Mouse (Mus musculus) heart, embryonic 16.5 days (tissue): ENCODE results near the gene Cdh18. TPM values are rescaled to one million over a fixed set of nuclear protein-coding genes. Genes with fewer than 3 reads are reported as not detected.

ENCODE experiments used
- ATAC-seq: fragments of 200-750 bp; cut with Nextera tagmentation; replicated peaks from 2 replicates; pipeline ENCODE4 v1.8.0; 2017; ENCODE audit warnings: moderate number of reproducible peaks; ENCODE audit not compliant: insufficient read depth, low FRiP score; ENCODE audit errors: extremely low read depth
- H3K27ac ChIP-seq: fragments of 300-500 bp; sonication (generic); 2 replicates; pipeline ENCODE4 v1.5.1; 2014; ENCODE audit warnings: mild to moderate bottlenecking, low read length, control low read depth, moderate library complexity
- H3K27me3 ChIP-seq: fragments of 300-500 bp; sonication (generic); 2 replicates; pipeline ENCODE4 v1.6.1; 2014; ENCODE audit warnings: low read length, mixed read lengths; ENCODE audit not compliant: control insufficient read depth, insufficient read depth
- H3K36me3 ChIP-seq: fragments of 300-500 bp; sonication (generic); 2 replicates; pipeline ENCODE4 v1.6.1; 2014; ENCODE audit not compliant: control insufficient read depth, insufficient read depth
- H3K4me1 ChIP-seq: fragments of 300-500 bp; sonication (generic); 2 replicates; pipeline ENCODE4 v1.6.1; 2014; ENCODE audit warnings: low read length, mixed read lengths; ENCODE audit not compliant: control insufficient read depth, insufficient read depth
- H3K4me2 ChIP-seq: fragments of 300-500 bp; sonication (generic); 2 replicates; pipeline ENCODE4 v1.6.1; 2014; ENCODE audit warnings: low read depth, mild to moderate bottlenecking, control low read depth, low read length
- H3K4me3 ChIP-seq: fragments of 300-500 bp; sonication (generic); 2 replicates; pipeline ENCODE4 v1.5.1; 2014; ENCODE audit warnings: mild to moderate bottlenecking, control low read depth, low read length
- H3K9ac ChIP-seq: fragments of 300-500 bp; sonication (generic); 2 replicates; pipeline ENCODE4 v1.6.1; 2014; ENCODE audit warnings: low read length, control low read depth
- H3K9me3 ChIP-seq: fragments of 300-500 bp; sonication (generic); replicated peaks from 2 replicates; pipeline ENCODE4 v1.6.1; 2016; ENCODE audit warnings: low read length; ENCODE audit not compliant: control insufficient read depth
- WGBS: fragments of 180-500 bp; shearing (Covaris S2); extraction: QIAGEN DNeasy Blood & Tissue Kit; methylation state at CpG from one replicate; pipeline ENCODE4 v1.1.7; 2014; 5-methylcytosine and 5-hydroxymethylcytosine counted together
- polyA plus RNA-seq: library from polyadenylated mRNA; unstranded; fragments of >200 nt; fragmentation: Nextera tagmentation; extraction: Ambion mirVana; gene quantifications from 2 replicates; pipeline ENCODE4 v1.2.1, GENCODE M21; 2015

Cdh18 gene
- polyA plus RNA-seq, 1 experiment from 2014 or later, result 0.12 TPM

DNA sequence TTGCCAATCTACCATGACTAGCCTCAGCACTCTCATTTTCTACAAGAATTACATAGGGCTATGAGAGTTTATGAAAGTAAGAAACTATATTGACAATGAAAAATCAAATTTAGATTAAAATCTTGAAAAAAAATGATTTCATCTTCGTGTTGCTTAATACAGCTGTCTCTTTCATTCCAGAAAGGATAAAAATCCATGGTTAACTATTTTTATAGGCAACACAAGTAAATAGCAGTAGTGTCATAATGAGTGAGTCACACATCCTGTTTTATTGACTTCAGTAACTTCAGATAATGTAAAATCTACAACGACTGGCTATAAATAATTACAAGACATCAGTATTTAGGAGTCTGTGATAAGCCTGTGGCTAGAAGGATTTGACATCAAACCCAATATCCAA, 960.9 kb downstream of the Cdh18 start:
- WGBS, result 34% methylated on average over 2 of the region's 2 CpGs
- Histone ChIP-seq H3K4me2 (no peak overlapping the region), H3K4me1 (no peaks in the 10 kb centered on the region), H3K36me3 (no peaks in the 10 kb centered on the region), H3K9ac (no peak overlapping the region), H3K27ac (no peak overlapping the region), H3K4me3 (no peak overlapping the region), H3K9me3 (no peaks in the 10 kb centered on the region), H3K27me3 (no peaks in the 10 kb centered on the region)
- no peak for ATAC-seq

DNA sequence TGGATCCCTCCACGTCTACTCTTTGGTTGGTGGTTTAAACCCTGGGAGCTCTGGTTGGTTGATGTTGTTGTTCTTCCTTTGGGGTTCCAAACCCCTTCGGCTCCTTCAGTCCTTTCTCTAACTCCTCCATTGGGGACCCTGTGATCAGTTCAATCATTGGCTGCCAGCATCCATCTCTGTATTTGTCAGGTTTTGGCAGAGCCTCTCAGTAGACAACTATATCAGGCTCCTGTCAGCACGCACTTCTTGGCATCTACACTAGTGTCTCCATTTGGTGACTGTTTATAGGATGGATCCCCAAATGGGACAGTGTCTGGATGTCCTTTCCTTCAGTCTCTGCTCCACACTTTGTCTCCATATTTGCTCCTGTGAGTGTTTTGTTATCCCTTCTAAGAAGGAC, 967.0 kb downstream of the Cdh18 start:
- ATAC-seq, result no peak
- no peaks in the 10 kb centered on the region for H3K9me3 ChIP-seq
- H3K36me3 ChIP-seq, result no peaks in the 10 kb centered on the region
- no peak overlapping the region for H3K4me2 ChIP-seq
- 81% methylated on average over 3 of the region's 3 CpGs for WGBS
- no peaks in the 10 kb centered on the region for H3K4me1 ChIP-seq
- no peak overlapping the region for H3K4me3 ChIP-seq
- H3K27me3 ChIP-seq, result no peaks in the 10 kb centered on the region
- no peak overlapping the region for H3K9ac ChIP-seq
- no peak overlapping the region for H3K27ac ChIP-seq

DNA sequence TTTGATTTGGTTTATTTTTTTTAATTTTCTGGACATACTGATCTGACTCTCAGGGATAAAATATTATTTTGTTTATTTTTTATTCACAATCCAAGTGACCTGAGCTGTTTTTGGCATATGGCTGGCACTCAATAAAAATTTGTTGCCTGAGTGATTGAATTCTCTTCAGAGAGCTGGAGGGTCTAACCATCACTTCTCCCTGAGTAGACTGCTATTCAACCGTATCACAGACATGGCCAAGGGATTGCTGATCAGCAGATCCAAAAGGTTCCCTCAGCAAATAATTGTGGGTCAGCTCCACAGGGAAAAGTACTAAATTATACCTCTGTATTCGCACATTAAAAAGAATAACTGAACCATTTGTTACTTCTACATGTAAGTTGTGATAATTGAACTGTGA, 969.3 kb downstream of the Cdh18 start:
- 74% methylated on average over 2 of the region's 2 CpGs for WGBS
- Histone ChIP-seq H3K9me3 (no peaks in the 10 kb centered on the region), H3K36me3 (no peaks in the 10 kb centered on the region), H3K4me2 (no peak overlapping the region), H3K27me3 (no peaks in the 10 kb centered on the region), H3K27ac (no peak overlapping the region), H3K9ac (no peak overlapping the region), H3K4me3 (no peak overlapping the region), H3K4me1 (no peaks in the 10 kb centered on the region)
- no peak for ATAC-seq
